Mouse (Mus musculus): ENCODE data around the gene Nrxn3.

Nrxn3 gene

GRCm38 (mm10) chr12:89811815-89812549 is 1089.3 kb downstream of the Nrxn3 start:
- DNase-seq (ENCODE audit: extremely low read depth, low read depth): no peak

GRCm38 (mm10) chr12:89812550-89813207 is 1090.0 kb downstream of the Nrxn3 start:
- no peak for DNase-seq (ENCODE audit: extremely low read depth, low read depth)

- DNase-seq (ENCODE audit: extremely low read depth, low read depth): no peak
Measured at GRCm38 (mm10) chr12:89813294-89813693, 1090.6 kb downstream of the Nrxn3 start.

GRCm38 (mm10) chr12:89813718-89814117 is 1091.0 kb downstream of the Nrxn3 start:
- no peak for DNase-seq (ENCODE audit: extremely low read depth, low read depth)

GRCm38 (mm10) chr12:89814536-89814935 is 1091.9 kb downstream of the Nrxn3 start:
- no peak for DNase-seq (ENCODE audit: extremely low read depth, low read depth)

- DNase-seq (ENCODE audit: extremely low read depth, low read depth): no peak
Measured at GRCm38 (mm10) chr12:89817072-89817773, 1094.5 kb downstream of the Nrxn3 start.

- DNase-seq (ENCODE audit: extremely low read depth, low read depth): no peak
Measured at GRCm38 (mm10) chr12:89818200-89818599, 1095.5 kb downstream of the Nrxn3 start.

- no peak for DNase-seq (ENCODE audit: extremely low read depth, low read depth)
Measured at GRCm38 (mm10) chr12:89822141-89822540, 1099.5 kb downstream of the Nrxn3 start.

- no peak for DNase-seq (ENCODE audit: extremely low read depth, low read depth)
Measured at GRCm38 (mm10) chr12:89829927-89830326, 1107.3 kb downstream of the Nrxn3 start.

GRCm38 (mm10) chr12:89830350-89830749 is 1107.7 kb downstream of the Nrxn3 start:
- DNase-seq (ENCODE audit: extremely low read depth, low read depth): no peak

- DNase-seq (ENCODE audit: extremely low read depth, low read depth): no peak
Measured at GRCm38 (mm10) chr12:89831300-89831699, 1108.6 kb downstream of the Nrxn3 start.

- DNase-seq (ENCODE audit: extremely low read depth, low read depth): no peak
Measured at GRCm38 (mm10) chr12:89836271-89836670, 1113.6 kb downstream of the Nrxn3 start.

- DNase-seq (ENCODE audit: extremely low read depth, low read depth): no peak
Measured at GRCm38 (mm10) chr12:89842861-89843260, 1120.2 kb downstream of the Nrxn3 start.

GRCm38 (mm10) chr12:89848116-89848515 is 1125.4 kb downstream of the Nrxn3 start:
- no peak for DNase-seq (ENCODE audit: extremely low read depth, low read depth)

GRCm38 (mm10) chr12:89854355-89854754 is 1131.7 kb downstream of the Nrxn3 start:
- DNase-seq (ENCODE audit: extremely low read depth, low read depth): no peak

- DNase-seq (ENCODE audit: extremely low read depth, low read depth): no peak
Measured at GRCm38 (mm10) chr12:89867124-89867523, 1144.4 kb downstream of the Nrxn3 start.

GRCm38 (mm10) chr12:89882617-89883370 is 1160.1 kb downstream of the Nrxn3 start:
- DNase-seq (ENCODE audit: extremely low read depth, low read depth): no peak

GRCm38 (mm10) chr12:89884576-89884975 is 1161.9 kb downstream of the Nrxn3 start:
- no peak for DNase-seq (ENCODE audit: extremely low read depth, low read depth)

- no peak for DNase-seq (ENCODE audit: extremely low read depth, low read depth)
Measured at GRCm38 (mm10) chr12:89888647-89889046, 1166.0 kb downstream of the Nrxn3 start.

- DNase-seq (ENCODE audit: extremely low read depth, low read depth): no peak
Measured at GRCm38 (mm10) chr12:89896901-89897300, 1174.2 kb downstream of the Nrxn3 start.

- DNase-seq (ENCODE audit: extremely low read depth, low read depth): no peak
Measured at GRCm38 (mm10) chr12:89909578-89909977, 1186.9 kb downstream of the Nrxn3 start.

Measured in MEL-GATA-1-ER (cell line).